Mouse (Mus musculus): Measurements from ENCODE around the gene Fam240a.
A peak's percentile ranks its signal among the peaks of the same experiment; 100 is the strongest.

Fam240a gene

GRCm38 (mm10) chr9:110945343-110945742, 28.7 kb upstream of the Fam240a start:
- DNase-seq (ENCODE audit: low spot score): no peak

DNA sequence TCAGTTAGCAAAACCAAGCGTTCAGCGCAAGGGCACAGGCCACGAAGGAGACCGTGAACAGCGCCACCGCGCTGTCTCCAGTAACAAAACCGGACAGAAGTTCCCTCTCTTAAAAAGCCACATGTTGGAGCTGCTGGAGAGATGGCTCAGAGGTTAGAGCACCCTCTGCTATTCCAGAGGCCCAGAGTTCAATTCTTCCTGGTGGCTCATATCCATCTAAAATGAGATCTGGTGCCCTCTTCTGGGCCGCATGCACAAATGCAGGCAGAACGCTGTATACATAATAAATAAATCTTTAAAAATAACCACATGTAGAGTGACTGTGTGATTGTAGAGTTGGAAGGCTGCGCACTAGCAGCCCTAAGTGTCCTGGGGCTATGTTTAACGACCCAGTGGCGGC, 27.6 kb upstream of the Fam240a start:
- DNase-seq (ENCODE audit: low spot score): no peak

DNA sequence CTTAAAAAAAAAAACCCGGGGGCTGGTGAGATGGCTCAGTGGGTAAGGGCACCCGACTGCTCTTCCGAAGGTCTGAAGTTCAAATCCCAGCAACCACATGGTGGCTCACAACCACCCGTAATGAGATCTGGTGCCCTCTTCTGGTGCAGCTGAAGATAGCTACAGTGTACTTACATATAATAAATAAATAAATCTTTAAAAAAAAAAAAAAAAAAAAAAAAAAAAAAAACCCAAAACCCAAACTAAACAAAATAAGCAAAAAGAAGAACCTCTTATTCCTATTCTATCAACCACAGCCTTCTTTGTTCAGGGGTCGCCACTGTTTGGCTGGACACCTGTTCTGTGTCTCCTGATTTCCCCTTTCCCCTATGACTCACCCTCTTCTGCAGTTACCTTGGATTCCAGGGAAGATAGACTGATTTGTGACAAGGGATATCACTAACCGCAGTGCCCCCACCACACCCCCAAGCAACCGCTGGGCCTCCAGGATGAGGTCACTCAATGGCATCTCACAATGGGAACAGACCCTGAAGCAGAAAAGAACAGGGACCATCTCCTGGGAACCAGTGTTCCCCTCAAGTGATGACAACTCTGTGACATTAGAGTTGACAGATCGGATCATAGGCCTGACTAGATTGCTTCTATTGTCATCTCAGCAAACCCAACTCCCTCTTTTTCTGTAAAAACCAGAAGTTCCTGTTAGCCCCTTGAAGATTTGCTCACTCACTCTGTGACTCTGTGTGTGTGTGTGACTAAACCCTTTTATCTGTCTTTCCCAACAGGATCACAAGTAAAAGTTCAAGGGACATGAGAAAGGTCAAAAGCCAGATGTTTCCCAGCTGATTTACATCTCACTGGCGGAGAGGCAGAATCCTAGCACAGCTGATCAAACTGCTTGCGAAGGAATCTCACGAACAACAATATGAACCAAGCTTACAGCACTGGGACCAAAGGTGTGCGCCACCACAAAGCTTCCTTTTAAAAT, 21.1 kb upstream of the Fam240a start:
- no peak for DNase-seq (ENCODE audit: low spot score)

GRCm38 (mm10) chr9:110935941-110936340, 19.3 kb upstream of the Fam240a start:
- DNase-seq (ENCODE audit: low spot score): no peak

GRCm38 (mm10) chr9:110933850-110934437, 17.3 kb upstream of the Fam240a start:
- DNase-seq (ENCODE audit: low spot score): no peak

DNA sequence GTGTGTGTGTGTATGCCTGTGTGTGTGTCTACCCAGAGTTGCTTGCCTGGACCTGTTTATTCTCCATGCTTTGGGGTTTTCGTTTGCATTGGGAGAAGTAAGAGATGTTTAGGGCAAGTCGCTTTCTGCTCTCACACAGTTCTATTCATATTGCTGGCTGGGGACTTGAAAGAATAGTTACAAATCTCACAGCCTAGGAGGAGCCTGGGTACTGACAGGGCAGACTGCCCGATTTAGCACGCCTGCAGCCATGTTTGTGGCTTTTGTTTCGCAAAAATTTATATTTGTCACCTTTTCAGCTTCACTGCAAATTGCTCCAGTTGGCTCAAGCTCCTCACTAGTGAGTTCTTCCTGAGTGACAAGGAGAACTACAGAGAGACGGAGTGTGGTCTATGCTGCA, 14.9 kb upstream of the Fam240a start:
- DNase-seq (ENCODE audit: low spot score): no peak

- peak; percentile 72 for DNase-seq (ENCODE audit: low spot score)
Observed at GRCm38 (mm10) chr9:110922759-110923158, 6.1 kb upstream of the Fam240a start.

DNA sequence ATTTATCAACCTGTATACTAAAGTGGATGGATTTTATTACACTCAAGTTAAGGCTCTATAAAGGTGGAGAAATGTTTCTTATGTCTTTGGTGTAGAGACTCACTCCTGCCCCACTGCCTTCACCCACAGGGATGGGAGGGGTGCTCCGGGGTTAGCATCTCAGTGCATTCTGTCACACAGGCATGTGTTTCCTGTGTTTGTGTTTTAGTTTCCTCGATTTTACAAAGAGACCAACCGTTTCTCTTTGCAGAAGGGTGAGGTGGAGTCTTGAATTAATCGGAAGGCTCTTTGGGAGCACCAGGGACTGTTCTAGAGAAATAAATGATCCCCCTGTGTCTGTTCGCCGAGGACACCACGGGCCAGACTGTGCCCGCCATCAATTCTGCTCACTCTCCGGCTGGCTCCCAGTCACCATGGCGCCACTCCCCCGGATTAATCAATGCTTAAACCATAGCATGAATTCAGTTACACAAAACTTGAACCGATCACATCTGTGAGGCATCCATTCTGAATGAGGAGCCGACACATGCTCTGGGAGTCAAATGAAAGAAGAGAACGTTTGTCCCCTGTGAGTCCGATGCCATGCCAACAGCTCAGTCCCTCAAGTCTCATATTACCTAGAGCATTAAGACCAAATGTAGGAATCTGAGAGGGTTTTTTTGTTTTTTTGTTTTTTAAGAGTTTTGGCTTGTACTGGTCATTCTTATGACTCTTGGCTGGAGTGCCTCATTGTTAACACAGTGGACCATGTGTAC, 4.2 kb upstream of the Fam240a start:
- DNase-seq (ENCODE audit: low spot score): no peak

- DNase-seq (ENCODE audit: low spot score): no peak
Observed at GRCm38 (mm10) chr9:110915466-110915865, 1.2 kb downstream of the Fam240a start.

DNA sequence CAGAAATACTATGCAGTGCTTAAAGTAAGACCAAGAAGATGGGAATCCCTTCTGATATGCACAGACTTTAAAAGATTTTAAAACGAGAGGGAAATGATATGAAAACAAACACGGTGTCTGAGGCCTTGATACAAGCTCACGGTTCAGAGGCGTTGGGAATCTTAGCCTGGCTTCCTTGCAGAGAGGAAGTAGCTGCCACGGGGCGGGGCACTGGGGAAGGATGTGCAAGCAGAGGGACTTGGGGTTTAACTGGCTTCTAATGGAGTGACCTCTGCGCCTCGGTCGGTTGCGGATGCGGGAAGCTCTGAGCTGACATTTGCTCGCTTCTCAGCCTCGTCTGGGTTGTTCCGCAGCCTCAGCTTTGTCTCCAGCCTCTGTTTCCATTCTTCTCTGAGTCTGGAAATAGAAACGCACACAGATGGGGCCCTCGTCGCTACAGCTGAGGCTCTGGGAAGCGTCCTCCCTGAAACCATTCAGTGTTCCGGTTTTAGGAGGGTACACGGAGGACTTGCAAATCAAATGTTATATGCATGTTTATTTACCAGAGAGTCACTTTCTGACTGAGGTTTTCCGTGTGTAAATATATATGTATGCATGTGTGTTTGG, 1.9 kb downstream of the Fam240a start:
- no peak for DNase-seq (ENCODE audit: low spot score)

GRCm38 (mm10) chr9:110909371-110909967, 7.2 kb downstream of the Fam240a start:
- DNase-seq (ENCODE audit: low spot score): no peak

DNA sequence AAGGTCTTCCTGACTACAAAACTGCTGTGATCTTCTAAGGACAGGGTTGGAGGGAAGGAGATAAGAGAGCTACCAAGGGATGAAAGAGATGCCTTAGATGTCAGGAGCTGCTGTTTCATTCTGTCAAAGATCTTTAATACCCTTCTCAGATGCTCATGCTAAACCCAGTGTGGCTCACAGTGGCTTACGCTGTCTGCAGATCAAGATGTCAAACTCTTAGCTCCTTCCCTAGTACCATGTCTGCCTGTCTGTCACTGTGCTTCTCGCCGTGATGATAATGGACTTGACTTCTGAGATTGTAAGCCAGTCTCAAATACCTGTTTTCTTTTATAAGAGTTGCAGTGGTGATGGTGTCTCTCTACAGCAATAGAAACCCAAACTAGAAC, 8.0 kb downstream of the Fam240a start:
- no peak for DNase-seq (ENCODE audit: low spot score)

GRCm38 (mm10) chr9:110907838-110908630, 8.6 kb downstream of the Fam240a start:
- no peak for DNase-seq (ENCODE audit: low spot score)

DNA sequence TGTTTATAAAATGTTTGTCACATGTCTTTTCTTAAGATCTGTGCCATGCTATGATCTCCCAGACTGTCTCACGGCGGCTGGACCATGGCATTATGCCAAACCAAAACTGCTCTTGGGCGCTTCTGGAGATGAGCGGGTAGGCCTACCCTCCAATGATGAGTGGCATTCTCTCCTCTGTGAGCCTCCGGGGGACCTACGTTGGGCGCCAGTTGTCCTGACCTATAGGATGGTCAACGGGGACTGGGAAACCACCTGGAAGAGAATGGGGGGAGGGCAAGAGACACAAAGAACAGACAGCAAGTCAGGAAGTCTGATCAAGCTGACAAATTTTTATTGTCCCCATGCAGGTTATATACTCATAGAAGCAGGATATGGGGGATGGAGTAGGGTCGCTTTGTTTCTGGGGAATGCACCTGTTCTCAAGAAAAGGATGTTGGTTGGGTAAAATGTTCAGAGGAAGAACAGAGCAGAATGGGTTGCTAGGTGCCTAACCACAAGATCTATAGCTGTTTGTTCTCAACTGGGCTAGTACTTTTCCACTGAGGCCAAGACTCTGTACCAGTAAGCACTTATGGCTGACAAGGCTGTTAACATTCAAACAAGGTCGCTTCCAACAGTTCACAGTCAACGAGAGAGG, 9.3 kb downstream of the Fam240a start:
- no peak for DNase-seq (ENCODE audit: low spot score)

DNA sequence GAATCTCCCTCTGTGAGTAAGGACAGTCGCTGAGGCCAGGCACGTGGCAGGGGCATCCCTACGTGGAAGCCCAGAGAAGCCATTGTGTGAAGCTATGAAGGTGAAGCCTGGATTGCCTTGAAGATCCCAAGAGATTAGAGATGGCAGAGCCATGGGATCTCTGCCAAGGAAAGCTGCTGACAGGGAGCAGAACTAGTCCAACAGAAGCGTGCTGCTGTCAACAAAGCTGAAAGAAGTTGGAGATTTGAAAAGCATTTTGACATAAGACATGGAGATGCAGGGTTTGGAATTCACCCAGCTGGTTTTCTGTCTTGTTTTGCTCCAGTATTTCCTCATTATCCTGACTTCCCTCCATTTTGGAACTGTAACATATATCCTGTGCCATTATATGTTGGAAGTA, 14.4 kb downstream of the Fam240a start:
- no peak for DNase-seq (ENCODE audit: low spot score)

DNA sequence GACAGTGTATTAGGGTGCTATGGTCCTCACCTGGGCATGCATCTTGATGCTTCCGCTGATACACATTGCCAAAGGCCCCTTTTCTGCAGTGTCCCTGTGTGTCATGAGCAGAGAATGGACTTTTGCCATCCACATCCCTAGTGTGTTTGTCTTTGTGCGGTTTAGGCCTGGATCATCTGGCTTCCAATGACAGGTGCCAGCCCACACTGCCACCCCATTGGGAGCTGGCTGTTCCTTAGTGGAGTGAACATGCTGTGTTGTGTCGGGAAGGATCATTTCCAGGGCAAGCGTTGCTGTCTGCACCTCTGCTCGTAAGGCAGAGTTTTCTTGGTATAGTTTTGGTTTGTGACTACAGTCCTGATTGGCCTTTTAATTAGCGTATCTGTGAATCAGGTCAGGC, 15.5 kb downstream of the Fam240a start:
- DNase-seq (ENCODE audit: low spot score): no peak

- no peak for DNase-seq (ENCODE audit: low spot score)
Observed at GRCm38 (mm10) chr9:110899451-110900008, 17.1 kb downstream of the Fam240a start.

- no peak for DNase-seq (ENCODE audit: low spot score)
Observed at GRCm38 (mm10) chr9:110896595-110896994, 20.1 kb downstream of the Fam240a start.

DNA sequence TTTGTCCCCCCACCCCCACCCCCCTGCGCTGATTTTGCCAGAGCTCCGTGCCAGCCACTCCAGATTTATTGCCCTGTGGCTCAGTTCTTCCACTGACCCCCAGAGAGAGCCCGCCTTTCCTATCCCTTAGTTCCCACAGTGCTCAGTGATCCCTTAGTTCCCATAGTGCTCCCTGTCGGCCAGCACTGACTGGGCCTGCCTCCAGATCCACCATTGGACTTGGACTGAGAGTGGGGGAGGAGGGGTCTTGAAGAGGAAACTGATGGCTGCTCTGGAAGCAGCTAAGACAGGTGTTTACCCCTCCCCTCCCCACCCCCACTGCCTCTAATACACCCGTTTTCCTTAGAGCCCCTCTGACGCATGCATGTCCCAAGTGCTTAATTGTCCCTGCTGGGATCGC, 20.7 kb downstream of the Fam240a start:
- no peak for DNase-seq (ENCODE audit: low spot score)

DNA sequence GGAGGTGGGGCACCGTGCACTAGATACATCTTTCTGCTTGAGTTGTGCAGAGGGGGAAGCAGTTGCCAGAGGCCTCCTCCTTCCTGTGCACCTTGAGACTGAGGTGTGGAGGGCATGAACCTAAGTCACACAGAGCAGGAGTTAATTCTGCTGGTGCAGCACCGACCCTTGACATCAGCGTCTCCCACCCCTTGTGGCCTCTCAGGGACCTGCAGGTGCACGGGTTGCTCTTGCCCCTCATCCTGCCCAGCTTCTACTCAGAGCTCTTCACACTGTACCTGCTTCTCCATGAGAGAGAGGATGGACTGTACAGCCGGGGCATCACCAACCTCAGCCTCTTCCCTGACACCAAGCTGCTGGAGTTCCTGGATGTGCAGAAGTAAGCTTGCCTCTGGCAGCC, 21.2 kb downstream of the Fam240a start:
- no peak for DNase-seq (ENCODE audit: low spot score)
